Mouse (Mus musculus): ENCODE results near the gene Dek. TPM values are rescaled to one million over a fixed set of nuclear protein-coding genes. Genes with fewer than 3 reads are reported as not detected.

Gene Dek
- 100 to 1,000 TPM; 105 to 137 TPM for total RNA-seq (2023)

GRCm38 (mm10) chr13:47105711-47106579, at the start of gene Dek:
TSS of gene Dek (minus strand) at chr13:47106201.

DNA sequence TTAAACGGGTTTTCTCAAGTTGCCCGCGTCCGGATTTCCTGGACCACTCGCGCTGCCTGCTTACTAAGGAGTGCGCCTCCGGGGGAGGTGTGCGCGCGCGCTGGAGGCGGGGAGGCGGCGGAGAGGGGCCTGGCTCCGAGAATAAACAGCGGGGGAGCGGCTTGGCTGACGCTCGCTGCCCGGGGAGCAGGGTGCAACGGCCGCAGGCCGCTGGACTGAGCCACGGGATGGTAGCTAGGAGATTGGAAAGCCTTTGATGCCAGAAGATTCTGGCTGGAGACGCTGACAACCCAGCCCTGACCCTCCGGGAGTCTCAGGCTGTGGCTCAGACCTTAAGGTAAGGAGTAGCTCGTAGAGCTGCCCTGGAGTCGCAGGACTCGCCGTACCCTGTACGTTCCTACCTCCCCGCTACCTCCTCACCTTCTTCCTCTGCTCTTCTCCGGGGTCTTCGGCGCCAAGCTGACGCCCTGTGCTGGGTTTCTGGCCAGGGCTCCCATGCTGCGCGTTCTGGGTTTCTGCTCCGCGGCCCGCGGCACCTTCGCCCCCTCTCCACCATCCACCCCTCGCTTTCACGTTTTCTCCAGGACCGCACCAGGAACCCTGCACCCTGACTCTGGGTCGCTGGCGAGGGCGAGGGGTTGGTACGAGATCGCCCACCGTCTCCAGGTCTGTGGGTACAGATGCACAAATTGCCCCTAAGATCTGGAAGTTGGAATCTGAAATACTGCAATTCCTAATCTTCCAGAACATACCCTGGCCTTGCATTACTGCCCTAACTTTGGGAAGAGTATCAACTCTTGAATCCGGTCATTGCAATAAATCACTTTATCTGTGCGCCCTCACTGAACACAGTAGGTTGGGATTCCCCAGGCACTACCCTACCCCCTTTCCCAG, 16.8 kb upstream of the Dek start, which contains the start of gene Rnf144b:
Rnf144b (plus strand) TSS at position 120 of the 894 bp plus-strand sequence.

GRCm38 (mm10) chr13:47044617-47044947, 61.4 kb downstream of the Dek start, which contains the start of gene Tpmt:
TSS of gene Tpmt (minus strand) at chr13:47044737.

GRCm38 (mm10) chr13:47043030-47043680, 62.8 kb downstream of the Dek start, which contains the start of gene Kdm1b:
TSS of gene Kdm1b (plus strand) at chr13:47043499.

Other genes with a start within 250 kb of the Dek start
- gene Kif13a, start 176.3 kb downstream of the Dek start, total RNA-seq (2023) = 10 to 100 TPM; 30.7 to 35.6 TPM
- gene Nhlrc1, start 91.4 kb downstream of the Dek start, total RNA-seq (2023) = 1 to 10 TPM in 1 of 2 experiments, under 1 TPM in 1; 0.52 to 1.5 TPM
- gene Kdm1b, start 62.7 kb downstream of the Dek start, total RNA-seq (2023) = 10 to 100 TPM; 11.4 to 12.3 TPM
- 1 to 10 TPM; 4.7 to 7.2 TPM for gene Tpmt, start 61.5 kb downstream of the Dek start, total RNA-seq (2023)
- 10 to 100 TPM; 15.6 to 16.2 TPM for gene Rnf144b, start 16.5 kb upstream of the Dek start, total RNA-seq (2023)